Mouse (Mus musculus) 3134 (cell line): ENCODE measurements around the gene Mob3a.

Source experiments
- DNase-seq: peaks from one replicate; pipeline ENCODE4 v3.0.0-alpha.2; 2011; ENCODE audit warnings: low spot score; ENCODE audit not compliant: insufficient read length; ENCODE audit errors: extremely low read depth

Mob3a gene

GRCm38 (mm10) chr10:80700732-80701131, 1.0 kb downstream of the Mob3a start:
- DNase-seq, result no peak

GRCm38 (mm10) chr10:80700038-80700504, 1.7 kb downstream of the Mob3a start:
- DNase-seq, result no peak

GRCm38 (mm10) chr10:80698605-80699004, 3.2 kb downstream of the Mob3a start:
- no peak for DNase-seq

- DNase-seq, result no peak
Measured at GRCm38 (mm10) chr10:80697812-80698211, 4.0 kb downstream of the Mob3a start.

- DNase-seq, result no peak
Measured at GRCm38 (mm10) chr10:80697393-80697787, 4.4 kb downstream of the Mob3a start.

GRCm38 (mm10) chr10:80696502-80697392, 5.0 kb downstream of the Mob3a start:
- DNase-seq, result no peak

- DNase-seq, result no peak
Measured at GRCm38 (mm10) chr10:80695801-80696501, 5.8 kb downstream of the Mob3a start.

- no peak for DNase-seq
Measured at GRCm38 (mm10) chr10:80695186-80695585, 6.6 kb downstream of the Mob3a start.

GRCm38 (mm10) chr10:80694159-80694938, 7.4 kb downstream of the Mob3a start:
- DNase-seq, result no peak

- no peak for DNase-seq
Measured at GRCm38 (mm10) chr10:80693401-80694045, 8.3 kb downstream of the Mob3a start.

GRCm38 (mm10) chr10:80692249-80693165, 9.3 kb downstream of the Mob3a start:
- no peak for DNase-seq

- DNase-seq, result no peak
Measured at GRCm38 (mm10) chr10:80687850-80688249, 13.9 kb downstream of the Mob3a start.

GRCm38 (mm10) chr10:80686617-80687016, 15.2 kb downstream of the Mob3a start:
- no peak for DNase-seq

- DNase-seq, result no peak
Measured at GRCm38 (mm10) chr10:80684984-80685383, 16.8 kb downstream of the Mob3a start.

GRCm38 (mm10) chr10:80684214-80684613, 17.6 kb downstream of the Mob3a start:
- DNase-seq, result no peak

- no peak for DNase-seq
Measured at GRCm38 (mm10) chr10:80683647-80684046, 18.1 kb downstream of the Mob3a start.

- no peak for DNase-seq
Measured at GRCm38 (mm10) chr10:80682003-80682402, 19.8 kb downstream of the Mob3a start.

- DNase-seq, result no peak
Measured at GRCm38 (mm10) chr10:80680260-80680696, 21.5 kb downstream of the Mob3a start.

GRCm38 (mm10) chr10:80679556-80680259, 22.1 kb downstream of the Mob3a start:
- peak; percentile 79 for DNase-seq
